24 mouse cellular contexts compared by ENCODE assay signal in genomic region chr11:29745513-29745912, GRCm38 (mm10). TPM values are rescaled to one million over a fixed set of nuclear protein-coding genes. Genes with fewer than 3 reads are reported as not detected.
DNase-seq lines count a peak whose midpoint lies in the region; TF ChIP-seq lines count a peak whose summit lies in the region.
"Had no signal": no experiment of that assay in that cellular context is flagged by ENCODE, and none has a peak within 500 bp of the region (broad histone marks: within the 10 kb centered on the region; RNA-seq: fewer than 3 reads in every experiment).

No protein-coding gene starts in this region.

- H3K4me3 ChIP-seq in layer of hippocampus, adult 2 months: no peak overlapping the region
- H3K4me3 ChIP-seq in cerebellum, adult 2 months (replicated peaks; ENCODE audit: insufficient read depth, low read depth, low read length): no peak overlapping the region
- H3K4me3 ChIP-seq: embryonic facial prominence, embryonic 13.5 days; forebrain, embryonic 10.5 days; gastrocnemius, adult 2 months; heart, adult 2 months; heart, embryonic 13.5 days; liver, embryonic 15.5 days; midbrain, embryonic 10.5 days had no signal

- TF ChIP-seq POLR2A in cerebellum, adult 2 months (IDR thresholded peaks at IDR 0.05; ENCODE audit: borderline replicate concordance, insufficient read depth, low read length): no peak

- no peaks in the 10 kb centered on the region for H3K4me1 ChIP-seq in cerebellum, adult 2 months (ENCODE audit: control insufficient read depth, insufficient read depth, low read length)
- H3K4me1 ChIP-seq: embryonic facial prominence, embryonic 13.5 days; forebrain, embryonic 10.5 days; liver, embryonic 15.5 days; midbrain, embryonic 10.5 days had no signal

- TF ChIP-seq CTCF in layer of hippocampus, adult 2 months (conservative IDR thresholded peaks at IDR 0.05): no peak
- TF ChIP-seq CTCF in cerebellum, adult 2 months (IDR thresholded peaks at IDR 0.05; ENCODE audit: borderline replicate concordance, insufficient read depth, low read depth, low read length): no peak

- no peak for DNase-seq in layer of hippocampus, adult 2 months (ENCODE audit: low spot score in 2 of 2)
- DNase-seq in layer of hippocampus, adult 8-10 months (ENCODE audit: low spot score in 2 of 2): no peak
- peak; percentile 56 to 72 for DNase-seq in cerebellum, adult 2 months
- DNase-seq in cerebellum, postnatal 14 days: peak; percentile 71 to 81
- no peak for DNase-seq in retina, postnatal 1 day
- DNase-seq in thymus, postnatal 25 days: no peak
- no peak for DNase-seq in right cerebral cortex, adult 2 months (ENCODE audit: low spot score in 2 of 2)
- DNase-seq: adrenal gland, postnatal 25 days; gastrocnemius, adult 2 months; gastrocnemius, postnatal 36 days; heart, adult 2 months; kidney, postnatal 25 days; lung, embryonic 14.5 days; right cerebral cortex, adult 18-20 months; right cerebral cortex, postnatal 4 days; thymus, adult 18-20 months; thymus, postnatal 36 days had no signal

- no peaks in the 10 kb centered on the region for H3K27me3 ChIP-seq in cerebellum, adult 2 months (ENCODE audit: control insufficient read depth, insufficient read depth, low read length)
- H3K27me3 ChIP-seq: embryonic facial prominence, embryonic 13.5 days; heart, embryonic 13.5 days; liver, embryonic 15.5 days had no signal

- H3K27ac ChIP-seq in layer of hippocampus, adult 2 months: peak overlapping the region; percentile 25; the same call in 1 of the 2 replicates
- no peak overlapping the region for H3K27ac ChIP-seq in cerebellum, adult 2 months (ENCODE audit: insufficient read depth, low read length)
- H3K27ac ChIP-seq: embryonic facial prominence, embryonic 13.5 days; forebrain, embryonic 10.5 days; gastrocnemius, adult 2 months; heart, adult 2 months; heart, embryonic 13.5 days; hindbrain, embryonic 14.5 days; liver, embryonic 15.5 days; midbrain, embryonic 10.5 days; stomach, postnatal 0 days had no signal

- 4% methylated on average over 2 of the region's 2 CpGs for WGBS in cerebellum, adult 2 months

RNA-seq across cellular contexts. Expression of gene Rtn4, which starts 52.8 kb away (rescaled TPM):
- total RNA-seq in layer of hippocampus, adult 2 months (2021): 100 to 1,000 TPM; 456 to 473 TPM
- total RNA-seq in layer of hippocampus, adult 8-10 months (2022): 100 to 1,000 TPM; 471 to 516 (median 496) TPM
- 370 and 418 TPM in 2 replicates for polyA plus RNA-seq in cerebellum, adult 2 months (2012; rRNA removed)

Comparison
In these comparisons a context has a peak if more than half of its experiments do, and no peak if none do; other contexts are left out.
1. DNase-seq: peak in cerebellum, adult 2 months (2 of 2) and cerebellum, postnatal 14 days (2 of 2); none in layer of hippocampus, adult 2 months (0 of 2), layer of hippocampus, adult 8-10 months (0 of 2), retina, postnatal 1 day (single experiment), thymus, postnatal 25 days (single experiment) and right cerebral cortex, adult 2 months (0 of 2).